Mouse (Mus musculus): Measurements from ENCODE around the gene Zbtb9.
A peak's percentile ranks its signal among the peaks of the same experiment; 100 is the strongest.
"Not testable (repeated sequence)": the region's sequence is repeated elsewhere in the genome, so short reads cannot be mapped to it uniquely, and the experiment has no call there.

The Zbtb9 gene

DNA sequence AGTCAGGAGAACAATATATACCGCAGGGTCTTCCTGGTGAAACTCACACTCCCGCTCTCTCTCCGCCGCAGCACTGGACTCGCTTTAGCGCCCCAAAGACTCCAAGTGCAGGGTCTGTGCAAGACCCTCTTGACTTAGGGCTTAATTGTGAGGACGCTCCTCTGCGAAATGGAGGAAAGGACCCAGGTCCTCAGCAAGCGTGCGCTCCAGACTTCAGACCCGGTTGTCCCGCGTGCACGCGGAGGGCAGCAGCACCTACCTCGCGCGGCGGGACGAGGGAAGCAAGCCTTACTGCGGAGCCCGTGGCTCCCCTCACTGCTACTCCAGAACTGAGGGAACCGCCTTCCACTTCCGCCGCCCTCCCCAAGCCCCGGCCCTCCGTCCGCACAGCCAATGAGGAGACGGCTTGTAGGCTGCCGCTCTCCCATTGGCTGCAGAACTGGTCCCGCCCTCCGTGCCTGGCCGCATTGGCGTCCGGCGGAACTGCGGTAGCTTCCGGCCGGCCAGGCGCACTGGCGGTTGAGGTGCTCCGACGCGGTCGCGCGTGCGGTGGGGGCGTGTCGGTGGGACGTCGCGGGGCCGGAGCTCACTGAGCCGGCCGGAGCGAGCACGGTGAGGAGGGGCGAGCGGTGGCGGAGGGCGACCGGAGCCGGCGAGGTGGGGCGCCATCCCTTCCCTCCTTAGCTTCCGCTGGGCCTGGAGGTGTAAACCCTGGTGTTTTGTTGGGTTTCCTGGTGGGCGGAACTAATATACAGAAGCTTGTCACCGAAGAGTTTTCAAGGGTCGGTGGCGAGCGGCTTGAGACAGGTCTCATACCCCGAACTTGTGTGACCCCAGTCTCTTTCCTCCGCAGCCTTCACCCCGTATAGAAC is at the start of gene Zbtb9:
TSS of gene Zbtb9 (plus strand) at position 465 of the 872 bp plus-strand sequence.
- ATAC-seq (ENCODE audit: insufficient number of reproducible peaks, low FRiP score, low TSS enrichment): peak; percentile 98

DNA sequence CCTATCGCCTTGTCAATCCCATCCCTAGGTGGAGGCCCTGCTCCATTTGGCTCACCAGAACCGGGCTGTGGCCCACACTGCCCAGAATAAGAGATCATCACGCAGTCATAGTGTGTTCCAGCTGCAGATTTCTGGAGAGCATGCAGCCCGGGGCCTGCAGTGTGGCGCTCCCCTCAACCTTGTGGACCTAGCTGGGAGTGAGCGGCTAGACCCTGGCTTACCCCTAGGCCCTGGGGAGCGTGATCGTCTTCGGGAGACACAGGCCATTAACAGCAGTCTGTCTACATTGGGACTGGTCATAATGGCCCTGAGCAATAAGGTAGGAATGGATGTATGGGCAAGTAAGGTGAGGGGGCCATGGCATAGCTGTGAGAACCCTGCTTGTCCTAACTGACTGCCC is 47.6 kb upstream of the Zbtb9 start:
- ATAC-seq (ENCODE audit: insufficient number of reproducible peaks, low FRiP score, low TSS enrichment): not testable (repeated sequence)

DNA sequence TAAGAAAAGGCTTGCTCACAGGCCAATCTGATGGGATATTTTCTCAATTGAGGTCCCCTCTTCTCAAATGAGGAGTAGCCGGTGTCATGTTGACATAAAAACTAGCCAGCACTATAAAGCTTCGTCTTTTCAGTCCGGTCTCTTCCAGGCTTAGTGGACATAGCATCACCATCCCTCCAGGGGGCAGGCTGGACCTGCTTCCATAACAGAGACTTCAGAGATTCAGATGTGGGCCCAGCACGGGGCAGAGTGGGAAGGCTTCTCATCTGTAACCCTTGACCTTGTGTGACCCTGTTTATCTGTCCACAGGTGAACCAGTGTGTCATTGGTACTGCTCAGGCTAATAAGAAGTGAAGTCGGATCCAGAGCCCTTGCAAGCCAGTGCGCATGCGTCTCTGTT is 41.2 kb upstream of the Zbtb9 start:
- not testable (repeated sequence) for ATAC-seq (ENCODE audit: insufficient number of reproducible peaks, low FRiP score, low TSS enrichment)

DNA sequence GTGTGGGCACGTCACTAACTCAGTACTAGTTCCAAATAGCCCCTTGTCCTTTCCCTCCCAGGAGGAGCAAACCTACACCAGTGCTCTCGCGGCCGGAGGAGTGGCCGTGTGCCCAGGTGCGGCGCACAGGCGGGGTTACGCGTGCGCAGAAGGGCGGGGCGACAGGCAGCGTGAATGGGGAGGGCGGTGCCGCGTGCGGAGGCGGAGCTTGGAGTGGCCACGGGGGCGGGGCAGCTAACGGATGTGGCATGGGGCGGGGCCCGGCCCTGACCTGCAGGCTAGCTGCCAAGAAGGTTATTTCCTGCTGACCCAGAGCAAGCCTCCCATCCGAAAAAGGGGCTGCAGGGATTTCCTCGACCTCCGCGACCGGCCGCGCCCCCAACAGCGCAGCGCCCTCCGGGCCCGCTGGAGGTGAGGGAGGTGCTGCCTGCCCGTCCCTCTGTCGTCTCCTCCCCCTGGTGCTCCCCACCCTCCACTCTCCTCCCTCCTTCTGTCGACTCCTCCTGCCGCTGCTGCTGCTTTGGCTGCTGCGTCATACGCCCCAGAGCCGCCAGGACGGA is 40.0 kb upstream of the Zbtb9 start, which contains the start of gene Phf1:
TSS of gene Phf1 (plus strand) at position 214 of the 560 bp plus-strand sequence.
- peak; percentile 60; the same call in 1 of the 2 replicates for ATAC-seq (ENCODE audit: insufficient number of reproducible peaks, low FRiP score, low TSS enrichment)

DNA sequence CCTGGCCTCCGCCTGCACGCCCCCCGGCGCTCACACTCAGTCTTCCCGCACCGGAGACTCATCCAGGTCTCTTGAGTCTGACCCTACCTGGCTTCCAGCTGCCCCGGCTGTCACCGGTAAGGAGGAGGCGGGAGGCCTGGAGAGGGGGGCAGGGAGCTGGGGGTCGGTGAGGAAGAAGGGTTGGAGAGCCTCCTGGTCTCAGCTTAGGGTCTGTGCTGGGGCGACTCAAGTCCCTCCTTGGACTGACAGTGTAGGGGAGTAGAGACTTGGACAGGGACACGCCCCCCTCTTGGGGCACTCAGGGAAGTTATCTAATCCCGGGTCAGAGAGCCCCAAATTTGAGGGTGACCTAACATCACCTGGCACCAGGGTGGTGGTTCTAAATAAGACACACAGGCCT is 39.5 kb upstream of the Zbtb9 start:
- no peak; the same call in 1 of the 2 replicates for ATAC-seq (ENCODE audit: insufficient number of reproducible peaks, low FRiP score, low TSS enrichment)

DNA sequence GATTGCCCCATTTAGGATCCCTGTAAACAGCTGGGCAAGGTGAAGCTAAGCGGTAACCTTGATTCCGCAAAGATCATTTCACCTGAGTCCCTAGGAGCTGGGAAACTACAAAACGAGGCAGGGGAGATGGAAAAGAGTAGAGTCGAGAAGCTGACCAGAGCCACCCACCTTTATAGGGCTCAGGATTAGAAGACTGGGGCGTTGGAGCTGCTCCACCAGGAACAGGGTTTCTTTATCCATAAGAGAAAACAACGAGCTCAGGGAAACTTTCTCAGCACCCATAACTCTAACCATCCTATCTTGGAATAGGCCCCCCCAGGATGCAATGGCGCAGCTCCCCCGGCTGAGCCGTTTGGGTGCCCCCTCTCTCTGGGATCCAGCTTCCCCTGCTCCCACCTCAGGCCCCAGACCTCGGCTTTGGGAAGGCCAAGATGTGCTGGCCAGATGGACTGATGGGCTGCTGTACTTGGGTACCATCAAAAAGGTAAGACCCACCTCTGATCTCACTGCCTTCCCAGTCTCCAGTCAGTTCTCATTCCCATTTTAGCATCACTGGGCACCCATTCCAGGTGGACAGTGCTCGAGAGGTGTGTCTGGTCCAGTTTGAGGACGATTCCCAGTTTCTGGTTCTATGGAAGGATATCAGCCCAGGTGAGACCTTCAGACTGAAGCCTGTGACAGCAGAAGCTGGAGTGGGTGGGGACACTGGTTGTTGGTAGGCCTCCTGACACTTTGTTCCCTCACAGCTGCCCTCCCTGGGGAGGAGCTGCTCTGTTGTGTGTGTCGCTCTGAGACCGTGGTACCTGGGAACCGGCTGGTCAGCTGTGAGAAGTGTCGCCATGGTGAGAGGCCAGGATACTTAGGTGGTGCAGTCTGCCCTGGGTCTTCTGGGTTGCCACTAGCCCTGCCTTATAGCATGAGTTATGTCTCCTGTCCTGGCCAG is 38.8 kb upstream of the Zbtb9 start:
- no peak for ATAC-seq (ENCODE audit: insufficient number of reproducible peaks, low FRiP score, low TSS enrichment)

DNA sequence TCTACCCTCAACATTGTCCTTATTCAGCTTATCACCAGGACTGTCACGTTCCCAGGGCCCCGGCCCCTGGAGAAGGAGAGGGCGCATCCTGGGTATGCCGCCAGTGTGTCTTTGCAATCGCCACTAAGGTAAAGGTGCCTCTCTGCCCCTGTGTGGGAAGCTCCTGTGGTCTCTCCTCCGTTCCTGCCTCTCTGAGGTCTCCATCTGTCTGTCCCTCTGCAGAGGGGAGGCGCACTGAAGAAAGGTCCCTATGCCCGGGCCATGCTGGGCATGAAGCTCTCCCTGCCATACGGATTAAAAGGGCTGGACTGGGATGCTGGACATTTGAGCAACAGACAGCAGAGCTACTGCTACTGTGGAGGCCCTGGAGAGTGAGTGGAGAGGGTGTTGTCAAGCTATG is 37.9 kb upstream of the Zbtb9 start:
- no peak for ATAC-seq (ENCODE audit: insufficient number of reproducible peaks, low FRiP score, low TSS enrichment)

DNA sequence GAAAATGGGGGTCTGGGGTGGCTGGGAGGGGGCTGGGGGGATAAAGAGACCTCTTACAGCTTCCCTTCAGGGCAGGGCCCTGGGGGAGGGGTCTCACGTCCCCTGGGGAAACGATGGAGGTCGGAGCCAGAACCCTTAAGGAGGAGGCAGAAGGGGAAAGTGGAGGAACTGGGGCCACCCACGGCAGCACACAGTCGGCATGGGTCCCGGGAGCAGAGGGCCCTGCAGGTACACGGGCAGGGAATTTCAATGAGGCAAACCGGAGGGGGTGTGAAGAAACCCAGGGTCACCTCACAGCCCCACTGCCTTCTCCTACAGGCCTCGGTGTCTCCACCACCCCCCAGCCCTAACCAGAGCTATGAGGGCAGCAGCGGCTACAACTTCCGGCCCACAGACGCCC is 36.5 kb upstream of the Zbtb9 start:
- no peak for ATAC-seq (ENCODE audit: insufficient number of reproducible peaks, low FRiP score, low TSS enrichment)

DNA sequence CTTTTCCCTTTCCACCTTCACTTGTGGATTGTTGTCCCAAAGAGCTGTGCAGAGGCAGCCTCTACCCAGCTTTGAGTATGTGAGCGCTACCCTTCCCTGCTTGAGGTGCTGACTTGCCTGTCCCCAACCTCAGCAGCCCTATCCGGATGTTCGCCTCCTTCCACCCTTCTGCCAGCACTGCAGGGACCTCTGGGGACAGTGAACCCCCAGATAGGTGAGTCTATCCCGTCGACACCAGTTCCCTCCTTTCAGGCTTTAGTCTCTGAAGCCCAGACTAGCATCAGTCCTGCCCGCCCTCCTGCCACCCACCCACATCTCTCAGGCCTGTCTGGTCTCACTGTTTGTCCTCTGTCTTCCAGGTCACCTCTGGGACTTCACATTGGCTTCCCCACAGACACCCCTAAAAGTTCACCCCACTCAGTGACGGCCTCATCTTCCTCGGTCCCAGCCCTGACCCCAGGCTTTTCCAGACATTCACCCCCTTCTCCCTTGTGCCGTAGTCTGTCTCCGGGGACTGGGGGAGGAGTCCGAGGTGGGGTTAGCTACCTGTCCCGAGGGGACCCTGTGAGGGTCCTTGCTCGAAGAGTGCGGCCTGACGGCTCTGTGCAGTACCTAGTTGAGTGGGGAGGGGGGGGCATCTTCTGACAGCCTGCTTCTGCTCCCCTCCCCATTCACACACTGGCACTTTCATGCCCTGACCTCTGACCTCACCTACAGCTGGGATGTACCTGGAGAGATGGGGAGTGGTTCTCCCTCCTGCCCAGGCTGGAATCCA is 35.9 kb upstream of the Zbtb9 start:
- ATAC-seq (ENCODE audit: insufficient number of reproducible peaks, low FRiP score, low TSS enrichment): no peak

DNA sequence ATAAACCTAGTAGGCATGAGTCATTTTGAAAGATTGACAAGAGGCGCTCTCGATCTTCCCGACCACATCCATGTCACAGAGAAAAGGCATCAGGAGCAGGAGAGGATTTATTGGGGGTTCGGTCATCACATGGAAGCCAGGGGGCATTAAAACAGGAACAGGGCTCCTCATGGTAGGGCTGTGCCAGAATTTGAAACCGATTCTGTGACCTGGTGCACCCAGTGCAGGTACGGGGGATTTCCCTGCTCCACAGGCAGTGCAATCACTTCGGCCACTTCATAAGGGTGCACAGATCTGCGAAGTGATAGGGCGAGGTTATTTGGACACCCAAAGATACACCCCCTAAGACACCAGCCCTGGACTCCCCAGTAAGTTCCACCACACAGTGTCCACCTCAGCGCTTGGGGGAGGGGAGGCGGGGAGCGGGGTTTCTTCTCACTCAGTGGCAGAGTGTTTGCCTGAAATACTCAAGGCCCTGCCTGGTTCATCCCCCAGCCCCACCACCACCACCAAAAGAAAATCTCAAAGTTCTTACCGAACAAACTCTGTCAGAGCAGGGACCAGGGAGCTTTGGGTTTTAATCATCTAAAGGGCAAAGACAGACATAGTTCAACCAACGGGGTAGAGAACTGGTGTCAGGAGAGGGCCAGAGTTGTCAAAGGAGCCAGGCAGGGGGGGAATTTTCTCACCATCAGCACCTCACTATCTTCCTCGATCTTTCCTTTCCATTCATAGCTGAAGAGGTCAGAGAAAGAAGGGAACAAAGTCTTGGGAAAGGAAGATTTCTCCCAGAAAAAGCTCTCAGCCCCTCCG is 34.9 kb upstream of the Zbtb9 start:
- ATAC-seq (ENCODE audit: insufficient number of reproducible peaks, low FRiP score, low TSS enrichment): no peak

DNA sequence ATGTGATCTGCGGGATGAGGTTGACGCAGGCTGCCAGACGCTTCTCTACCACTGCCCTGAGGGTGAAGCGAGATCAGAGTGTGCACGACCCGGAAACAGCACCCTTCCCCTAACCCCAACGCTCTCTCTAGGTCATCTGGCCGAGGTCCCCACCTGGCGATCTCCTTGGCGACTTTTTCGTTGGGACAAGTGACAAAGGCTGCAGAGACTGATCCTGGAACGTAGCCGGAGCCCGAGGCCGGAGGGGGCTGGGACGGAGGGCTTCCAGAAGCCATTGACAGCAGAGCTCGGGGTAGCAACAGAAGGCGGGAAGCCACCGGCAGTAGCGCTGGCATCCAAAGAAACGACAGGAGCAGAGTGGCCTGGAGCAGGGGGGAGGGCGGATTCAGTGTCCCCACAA is 34.2 kb upstream of the Zbtb9 start:
- ATAC-seq (ENCODE audit: insufficient number of reproducible peaks, low FRiP score, low TSS enrichment): no peak

DNA sequence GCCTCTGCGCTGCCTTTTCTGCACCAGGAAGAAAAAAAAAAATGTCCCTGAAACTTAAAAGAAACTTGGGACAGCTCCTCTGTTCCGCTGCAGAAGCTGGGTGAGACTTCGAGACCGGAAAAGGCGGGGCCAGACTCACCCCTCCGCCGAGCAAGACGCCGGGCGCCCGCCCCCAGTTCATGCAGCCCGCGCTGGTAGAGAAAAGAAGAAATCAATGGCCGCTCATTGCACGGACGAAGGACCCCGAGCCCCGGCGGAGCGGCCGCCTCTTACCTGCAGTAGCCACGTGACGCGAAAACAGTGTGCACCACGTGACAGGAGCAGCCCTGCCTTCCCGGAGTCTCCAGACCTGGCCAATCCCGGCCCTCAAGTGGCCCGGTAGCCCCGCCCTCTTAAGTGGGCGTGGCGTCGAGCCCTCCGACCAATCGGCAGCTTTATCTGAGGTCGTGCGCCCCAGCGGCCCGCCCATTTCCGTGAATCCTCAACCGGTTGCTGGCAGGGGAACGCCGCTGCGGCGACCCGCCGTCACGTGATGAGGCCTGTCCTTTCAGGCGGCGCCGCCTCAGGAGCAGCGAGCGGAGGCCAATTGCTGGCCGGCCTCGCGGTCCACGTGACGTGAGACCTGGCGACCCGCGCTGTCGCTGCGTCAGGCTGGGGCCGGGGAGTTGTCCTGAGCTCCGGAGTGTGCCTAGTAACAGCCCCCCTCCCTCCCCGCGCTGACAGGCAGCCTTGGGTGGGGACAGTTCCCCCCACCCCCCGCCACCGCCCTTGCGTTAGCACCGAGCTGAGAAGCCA is 33.6 kb upstream of the Zbtb9 start, which contains the start of gene Cuta:
TSS of gene Cuta (minus strand) at position 392 of the 795 bp plus-strand sequence.
- peak; percentile 89 for ATAC-seq (ENCODE audit: insufficient number of reproducible peaks, low FRiP score, low TSS enrichment)

DNA sequence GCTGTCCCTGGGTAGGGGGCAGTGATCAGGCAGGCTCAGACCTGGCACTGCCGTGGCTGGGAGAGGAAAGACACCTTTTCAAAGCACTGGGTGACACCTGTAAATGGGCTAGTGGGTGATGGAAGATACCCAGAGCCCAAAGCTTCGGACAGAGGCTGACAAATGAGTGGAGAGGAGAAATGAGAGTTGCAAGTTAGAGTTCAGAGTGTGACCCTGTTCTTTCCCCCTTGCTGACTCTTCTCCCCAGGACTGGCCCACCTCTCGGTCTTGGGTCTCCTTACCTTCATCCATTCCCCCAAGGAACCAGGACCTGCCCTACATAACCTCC is 33.0 kb upstream of the Zbtb9 start:
- ATAC-seq (ENCODE audit: insufficient number of reproducible peaks, low FRiP score, low TSS enrichment): no peak

DNA sequence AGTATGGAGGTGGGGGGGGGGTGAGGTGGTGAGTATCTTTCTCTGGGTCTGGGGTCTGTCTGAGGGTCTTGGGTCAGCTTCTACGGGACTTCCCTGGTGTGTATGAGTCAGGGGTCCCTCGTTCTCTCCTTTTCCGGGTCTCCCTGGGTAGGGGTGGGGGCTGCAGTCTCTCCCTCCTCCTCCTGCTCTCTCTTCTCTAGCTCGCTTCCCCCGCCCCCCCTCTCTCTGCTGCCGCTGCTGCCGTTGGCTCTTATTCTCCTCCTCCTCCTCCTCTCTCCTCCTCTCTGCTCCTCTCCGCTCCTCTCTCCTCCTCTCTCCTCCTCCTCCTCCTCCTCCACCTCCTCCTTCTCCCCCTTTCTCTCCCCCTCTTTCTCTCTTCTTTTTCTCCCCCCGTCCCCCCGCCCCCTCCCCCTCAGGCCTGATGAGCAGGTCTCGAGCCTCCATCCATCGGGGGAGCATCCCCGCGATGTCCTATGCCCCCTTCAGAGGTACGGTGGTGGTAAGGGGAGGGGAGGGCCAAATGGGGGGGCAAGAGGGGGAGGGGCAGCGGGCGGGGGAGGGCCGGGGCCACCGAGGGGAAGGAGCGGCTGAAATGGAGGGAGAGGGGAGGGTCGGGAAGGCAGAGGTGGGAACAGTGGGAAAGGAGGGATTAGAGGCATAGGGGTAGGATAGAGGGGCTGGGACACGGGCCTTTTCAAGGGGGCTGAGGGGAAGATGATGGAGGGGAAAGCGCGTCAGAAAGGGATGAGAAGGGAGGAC is 31.8 kb upstream of the Zbtb9 start, which contains the start of gene Syngap1:
TSS of gene Syngap1 (plus strand) at position 223 of the 759 bp plus-strand sequence.
- ATAC-seq (ENCODE audit: insufficient number of reproducible peaks, low FRiP score, low TSS enrichment): no peak

DNA sequence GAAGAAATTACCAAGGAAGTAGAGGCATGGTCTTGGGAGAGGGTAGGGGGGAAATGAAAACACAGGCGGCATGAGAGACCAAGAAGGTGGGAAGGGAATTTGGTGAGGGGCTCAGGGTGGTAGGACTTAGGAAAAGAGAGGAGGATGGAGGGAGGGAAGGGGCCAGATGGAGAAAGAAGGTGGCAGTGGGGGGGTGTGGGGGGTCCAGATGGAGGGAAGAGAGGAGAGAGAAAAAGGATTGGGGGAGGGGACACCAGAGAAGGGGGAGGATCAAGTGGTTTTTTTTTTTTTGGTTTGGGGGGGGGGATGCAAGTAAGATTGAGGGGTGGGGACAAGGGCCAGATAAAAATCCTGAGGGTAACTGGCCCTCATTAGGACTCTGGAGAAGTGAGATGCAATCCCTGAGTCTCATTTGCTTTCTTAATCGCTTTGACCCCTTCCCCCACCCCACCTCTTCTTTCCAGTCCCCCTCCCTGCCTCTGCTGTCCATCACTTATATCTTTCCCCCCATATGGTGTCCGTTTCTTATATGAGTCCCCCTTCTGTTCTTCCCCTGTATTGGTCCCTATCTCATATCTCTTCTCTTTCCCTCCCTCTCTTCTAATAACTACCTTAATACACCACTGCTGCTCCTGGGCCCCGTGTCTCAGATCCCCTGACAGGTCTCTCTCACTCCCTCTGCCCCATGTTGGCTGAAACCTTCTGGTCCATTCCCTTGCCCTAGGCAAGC is 31.0 kb upstream of the Zbtb9 start:
- ATAC-seq (ENCODE audit: insufficient number of reproducible peaks, low FRiP score, low TSS enrichment): no peak

DNA sequence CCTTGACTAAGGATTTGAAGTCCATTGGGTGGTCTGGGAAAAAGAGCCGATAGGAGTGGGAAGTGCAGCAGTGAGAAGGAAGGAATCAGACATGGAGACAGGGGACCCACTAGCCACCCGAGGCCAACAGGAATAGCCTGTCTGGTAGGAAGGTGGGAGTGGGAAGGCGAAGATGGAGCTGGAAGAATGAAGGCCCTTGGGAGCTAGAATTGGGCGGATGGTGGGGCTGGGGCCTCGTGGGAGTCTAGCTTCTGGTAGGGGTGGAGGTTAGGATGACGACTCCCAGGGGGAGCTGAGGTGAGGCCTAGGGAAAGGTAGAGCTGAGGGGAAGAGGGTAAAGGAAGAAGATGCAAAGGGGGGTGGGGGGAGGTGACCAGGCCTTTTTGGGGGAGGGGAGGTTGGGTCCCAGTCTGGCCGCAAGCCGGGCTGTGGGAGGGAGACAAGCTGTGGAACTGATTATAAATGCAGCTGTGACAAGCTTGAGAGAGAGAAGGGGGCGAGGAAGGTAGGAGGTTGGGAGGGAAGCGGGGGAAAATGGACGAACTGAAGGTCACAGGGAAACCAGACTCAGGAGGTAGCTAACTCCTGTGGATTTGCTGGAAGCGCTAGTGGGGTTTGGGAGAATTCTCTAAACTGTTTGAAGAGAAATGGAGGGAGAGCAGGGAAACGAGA is 27.0 kb upstream of the Zbtb9 start:
- ATAC-seq (ENCODE audit: insufficient number of reproducible peaks, low FRiP score, low TSS enrichment): no peak

All from cerebellum, adult (tissue).